Mouse (Mus musculus) urinary bladder, adult 2 months (tissue): Measurements from ENCODE around the gene Rbbp8nl. TPM values are rescaled to one million over a fixed set of nuclear protein-coding genes. Genes with fewer than 3 reads are reported as not detected.

Experiments
- DNase-seq: peaks from one replicate; pipeline ENCODE4 v3.0.0; 2022; ENCODE audit warnings: low spot score
- polyA plus RNA-seq: library from polyadenylated mRNA; depleted of rRNA; stranded (reverse); fragments of >200 nt; gene quantifications from 2 replicates; pipeline ENCODE4 v1.2.3, GENCODE M21; 2012; rRNA removed

Rbbp8nl gene
- polyA plus RNA-seq, result 4.6 and 5.9 TPM in 2 replicates

GRCm38 (mm10) chr2:180289440-180290108 lies at the start of gene Rbbp8nl:
Gene Rbbp8nl (minus strand): TSS chr2:180289879.
- DNase-seq, result peak; percentile 74

DNA sequence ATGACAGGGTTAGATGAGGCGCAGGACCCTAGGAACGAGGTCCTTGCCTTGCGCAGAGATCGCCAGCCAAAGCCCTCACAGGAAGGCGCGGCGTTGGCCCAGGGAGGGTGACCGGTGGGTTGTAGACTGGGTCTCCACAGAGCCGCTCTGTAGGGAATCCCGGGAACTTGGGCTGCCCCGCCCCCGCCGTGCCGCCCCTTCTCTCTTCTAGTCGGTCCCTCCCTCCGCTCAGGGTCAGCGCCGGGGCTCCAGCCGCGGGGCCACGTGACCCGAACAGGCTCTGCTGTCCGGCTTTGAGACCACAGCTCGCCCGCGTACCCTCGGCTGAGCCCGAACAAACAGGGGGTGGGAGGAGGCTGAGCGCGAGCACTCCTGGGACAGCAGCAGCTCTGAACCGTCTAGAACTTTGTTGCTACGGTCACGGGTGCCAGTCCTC lies 44.9 kb upstream of the Rbbp8nl start, which contains the start of gene Gata5:
Gene Gata5 (minus strand): TSS at position 149 of the 436 bp plus-strand sequence.
- DNase-seq, result peak; percentile 48

GRCm38 (mm10) chr2:180333778-180334550 lies 44.3 kb upstream of the Rbbp8nl start:
- DNase-seq, result no peak

GRCm38 (mm10) chr2:180329466-180329865 lies 39.8 kb upstream of the Rbbp8nl start:
- DNase-seq, result no peak

GRCm38 (mm10) chr2:180322674-180323355 lies 33.1 kb upstream of the Rbbp8nl start:
- DNase-seq, result no peak

- no peak for DNase-seq
Observed at GRCm38 (mm10) chr2:180320216-180320615, 30.5 kb upstream of the Rbbp8nl start.

DNA sequence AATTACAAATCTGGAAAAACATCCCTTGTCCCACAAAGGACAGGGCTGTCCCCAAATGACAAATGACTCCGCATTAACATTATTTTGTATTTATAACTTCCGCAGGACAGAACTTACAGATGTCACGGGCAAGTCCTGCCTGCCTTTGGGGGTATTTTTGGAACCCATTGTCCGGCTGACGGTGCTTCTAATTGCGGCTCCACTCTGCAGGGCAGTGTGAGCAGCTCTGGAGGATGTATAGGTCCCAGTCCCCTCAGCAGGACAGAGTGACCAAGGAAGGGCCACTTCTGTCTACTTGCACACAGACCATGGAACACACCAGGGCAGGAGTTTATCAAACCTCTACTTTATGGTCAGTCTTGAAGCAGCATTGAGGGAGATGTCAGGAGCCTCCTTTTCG lies 27.9 kb upstream of the Rbbp8nl start:
- DNase-seq, result no peak

DNA sequence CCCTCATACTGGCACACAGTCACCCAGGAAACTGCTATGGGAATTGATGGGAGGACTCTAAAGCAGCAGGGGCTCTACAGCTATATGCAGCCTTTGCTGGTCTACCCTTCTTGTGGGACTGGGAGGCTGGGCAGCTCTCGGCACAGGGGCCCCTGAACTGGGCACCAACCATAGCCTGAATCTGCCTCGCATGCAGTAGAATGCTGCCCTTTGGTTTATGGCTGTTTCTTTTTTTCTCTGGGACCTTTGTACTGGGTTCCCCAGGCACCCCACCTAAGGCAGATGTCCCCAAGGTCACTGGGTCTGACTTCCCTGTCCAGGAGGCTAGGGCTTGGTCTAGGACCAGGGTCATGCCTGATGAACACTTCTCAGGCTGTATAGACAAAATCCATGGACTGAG lies 24.6 kb upstream of the Rbbp8nl start:
- DNase-seq, result no peak

DNA sequence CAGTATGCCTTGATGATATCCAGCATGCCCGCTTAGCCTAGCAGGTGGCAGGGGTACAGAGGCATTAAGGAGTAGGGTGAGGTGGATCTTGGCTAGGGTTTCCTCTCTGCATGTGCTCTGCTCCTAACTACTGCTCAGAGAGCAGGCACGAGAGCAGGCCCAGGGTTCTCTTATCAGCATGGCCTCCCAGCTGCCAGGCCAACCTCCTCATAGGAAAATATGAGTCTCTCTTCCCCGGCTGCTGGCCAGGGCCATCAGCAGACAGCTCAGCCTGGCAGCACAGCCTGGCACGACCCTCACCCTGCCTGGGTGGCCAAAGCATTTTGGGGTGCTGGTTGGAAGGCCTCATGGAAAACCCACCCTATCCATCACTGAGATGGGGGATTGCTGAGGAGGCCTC lies 21.5 kb upstream of the Rbbp8nl start:
- no peak for DNase-seq

- no peak for DNase-seq
Observed at GRCm38 (mm10) chr2:180307680-180308079, 18.0 kb upstream of the Rbbp8nl start.

DNA sequence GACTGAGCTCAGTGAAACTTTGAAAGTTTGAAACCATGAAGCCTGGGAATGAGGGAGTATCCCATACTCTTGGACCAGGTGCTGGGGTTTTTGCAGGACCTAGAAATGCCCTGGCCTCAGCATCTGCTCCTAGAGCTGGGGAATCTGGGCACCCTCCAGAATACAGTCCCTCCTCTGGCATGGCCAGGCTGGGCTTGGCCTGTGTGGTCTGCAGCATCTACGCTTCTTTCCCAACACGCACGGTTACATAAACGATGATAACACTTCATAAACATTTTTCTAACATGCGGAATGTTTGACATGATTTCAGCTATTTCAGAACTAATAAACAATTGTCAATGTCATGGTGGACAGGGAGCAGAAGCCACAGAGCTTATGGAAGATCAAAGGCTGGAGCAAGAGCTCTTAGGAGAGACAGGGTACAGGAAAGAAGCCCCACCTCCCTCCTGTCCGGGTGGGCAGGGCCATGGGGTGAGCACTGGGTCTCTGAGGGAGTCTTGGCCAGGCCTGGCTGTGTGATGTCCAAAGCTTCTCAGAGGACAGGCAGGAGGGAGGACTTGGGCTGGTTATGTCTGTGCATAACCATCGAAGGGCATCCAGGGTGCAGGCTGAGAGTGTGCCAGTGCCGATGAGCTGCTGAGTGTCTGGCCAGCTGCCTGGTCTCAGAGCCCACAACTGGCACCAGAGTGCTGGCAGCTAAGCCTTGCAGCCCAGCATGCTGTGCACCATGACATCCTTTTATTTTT lies 16.9 kb upstream of the Rbbp8nl start:
- DNase-seq, result no peak

- DNase-seq, result no peak
Observed at GRCm38 (mm10) chr2:180306009-180306408, 16.3 kb upstream of the Rbbp8nl start.

DNA sequence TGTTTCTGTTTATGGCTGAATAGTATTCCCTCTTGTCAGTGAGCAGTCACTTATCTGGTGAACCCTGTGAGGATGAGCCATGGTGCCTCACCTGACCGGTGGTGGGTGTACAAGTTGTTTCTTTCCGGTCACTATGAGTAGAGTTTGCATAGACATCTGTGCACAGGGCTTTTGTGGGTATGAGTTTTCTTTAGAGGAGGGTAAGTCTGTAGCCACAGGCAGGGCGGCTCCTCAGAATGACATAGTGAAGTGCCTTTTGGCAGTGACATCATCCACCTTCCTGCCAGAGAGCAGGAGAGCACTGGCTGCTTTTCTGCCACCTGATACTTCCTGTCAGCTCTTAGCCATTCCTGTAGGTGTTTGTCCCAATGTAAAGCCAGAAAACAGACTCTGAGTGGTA lies 15.8 kb upstream of the Rbbp8nl start:
- no peak for DNase-seq

GRCm38 (mm10) chr2:180304554-180304953 lies 14.9 kb upstream of the Rbbp8nl start:
- DNase-seq, result no peak

DNA sequence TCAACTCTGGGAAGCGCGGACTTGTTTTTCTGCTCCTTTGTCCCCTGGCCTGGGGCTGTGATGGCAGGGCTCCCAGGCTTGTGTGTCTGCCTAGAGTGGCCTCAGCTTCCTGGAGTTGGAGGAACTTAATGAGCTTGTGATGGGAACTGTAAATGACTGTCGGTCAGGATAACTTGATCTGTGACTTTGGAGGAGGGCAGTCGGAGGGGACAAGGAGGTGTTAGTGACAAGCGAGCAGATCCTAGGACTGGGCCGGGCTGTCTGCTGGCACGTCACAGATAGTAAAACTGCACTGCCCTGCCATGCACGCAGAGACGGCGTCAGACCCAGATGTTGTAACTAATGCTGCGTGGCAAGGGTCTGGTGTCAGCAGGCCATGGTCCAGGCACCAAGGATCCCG lies 13.8 kb upstream of the Rbbp8nl start:
- DNase-seq, result no peak

GRCm38 (mm10) chr2:180302201-180302600 lies 12.5 kb upstream of the Rbbp8nl start:
- no peak for DNase-seq

DNA sequence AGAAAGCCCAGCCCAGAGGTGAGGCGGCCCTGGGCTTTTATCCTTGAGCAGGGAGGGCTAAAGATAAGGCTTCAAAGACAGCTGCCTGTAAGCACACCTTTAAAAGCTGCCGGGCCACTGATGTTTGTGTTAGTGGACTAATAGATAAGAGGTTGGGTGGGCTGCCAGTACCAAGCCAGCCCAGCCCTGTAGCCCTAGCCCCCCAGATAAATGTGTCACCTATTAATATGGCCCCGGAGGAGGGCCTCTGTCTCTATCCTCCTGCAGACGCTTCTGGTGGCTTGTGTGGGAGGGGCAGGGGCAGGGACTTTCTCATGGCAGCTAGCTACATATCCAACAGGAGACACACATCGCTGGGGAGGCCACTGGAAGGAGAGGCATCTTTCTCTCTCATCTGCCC lies 11.1 kb upstream of the Rbbp8nl start:
- no peak for DNase-seq

GRCm38 (mm10) chr2:180300252-180300651 lies 10.6 kb upstream of the Rbbp8nl start:
- DNase-seq, result no peak

GRCm38 (mm10) chr2:180292906-180293305 lies 3.2 kb upstream of the Rbbp8nl start:
- DNase-seq, result no peak

DNA sequence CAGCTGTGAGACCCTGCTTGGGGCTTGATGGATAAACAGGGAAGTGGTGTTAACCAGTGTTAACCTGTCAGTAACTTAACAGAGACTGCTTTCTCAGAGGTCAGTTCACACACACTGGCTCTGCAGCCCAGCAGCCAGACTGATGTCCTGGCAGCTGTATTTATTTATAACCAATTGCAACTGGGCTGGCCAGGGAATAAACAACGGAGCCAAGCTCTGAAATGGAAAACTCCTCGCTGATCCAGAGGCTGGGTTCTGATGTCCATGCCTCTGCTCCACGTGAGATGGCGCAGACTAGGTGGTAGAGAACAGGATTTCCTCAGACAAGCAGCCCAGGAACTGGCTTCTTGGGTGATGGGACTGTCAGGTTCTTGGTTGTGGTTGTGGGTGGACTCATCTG lies 2.3 kb upstream of the Rbbp8nl start:
- DNase-seq, result no peak

DNA sequence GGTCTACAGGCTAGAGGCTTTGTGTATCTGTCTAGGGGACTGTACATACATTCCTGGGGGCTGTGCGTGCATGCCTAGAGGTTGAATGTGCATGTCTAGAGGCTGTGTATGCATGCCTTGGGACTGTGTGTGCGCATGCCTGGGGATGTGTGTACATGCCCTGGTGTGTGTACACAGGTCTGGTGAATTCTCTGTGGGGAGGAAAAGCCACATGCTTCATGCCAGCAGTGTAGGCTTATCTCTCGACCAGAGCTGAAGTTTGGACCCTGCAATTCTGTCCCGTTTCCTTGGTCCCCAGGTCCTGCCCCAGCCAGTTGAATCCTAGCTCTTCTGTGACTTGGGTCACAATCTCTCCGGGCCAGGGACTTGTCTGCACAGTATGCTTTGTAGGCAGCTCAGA lies 1.9 kb upstream of the Rbbp8nl start:
- no peak for DNase-seq

DNA sequence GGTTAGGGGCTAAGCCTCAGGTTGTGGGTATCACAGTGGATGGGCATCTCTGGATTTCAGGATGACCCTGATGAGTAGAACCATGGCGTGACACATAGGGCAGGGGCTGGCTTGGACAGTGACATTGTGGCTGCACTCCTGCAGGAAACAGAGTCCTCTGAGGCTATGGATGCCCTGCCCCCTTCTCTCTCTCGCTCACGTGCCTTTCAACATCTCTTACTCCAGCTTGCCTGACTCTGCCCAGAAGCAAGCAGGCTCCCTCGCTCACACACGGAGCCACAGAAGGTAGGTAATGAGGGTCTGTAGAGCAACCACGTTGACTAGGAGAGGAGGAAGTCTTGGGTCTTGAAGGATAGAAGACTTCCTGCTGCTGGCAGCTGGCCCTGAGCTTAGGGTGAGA lies 824 bp upstream of the Rbbp8nl start:
- DNase-seq, result no peak
